Mouse (Mus musculus): ENCODE results near the gene Vars. TPM values are rescaled to one million over a fixed set of nuclear protein-coding genes. Genes with fewer than 3 reads are reported as not detected.
"Not testable (repeated sequence)": the region's sequence is repeated elsewhere in the genome, so short reads cannot be mapped to it uniquely, and the experiment has no call there.

The Vars gene
- total RNA-seq, 2 experiments from 2014 or later = 50.8 to 58.3 TPM

GRCm38 (mm10) chr17:35002153-35002865, 1.5 kb downstream of the Vars start:
- no peak for DNase-seq (ENCODE audit: low spot score in 2 of 2)

- DNase-seq (ENCODE audit: low spot score in 2 of 2) = no peak
These were observed 2.4 kb downstream of the Vars start for GRCm38 (mm10) chr17:35003022-35003838.

GRCm38 (mm10) chr17:35004075-35004717, 3.4 kb downstream of the Vars start:
- DNase-seq (ENCODE audit: low spot score in 2 of 2) = no peak

- DNase-seq (ENCODE audit: low spot score in 2 of 2) = no peak
These were observed 4.4 kb downstream of the Vars start for GRCm38 (mm10) chr17:35005158-35005557.

- not testable (repeated sequence) for DNase-seq (ENCODE audit: low spot score in 2 of 2)
These were observed 5.1 kb downstream of the Vars start for GRCm38 (mm10) chr17:35005902-35006301.

GRCm38 (mm10) chr17:35007387-35007991, 6.7 kb downstream of the Vars start:
- no peak for DNase-seq (ENCODE audit: low spot score in 2 of 2)

GRCm38 (mm10) chr17:35009586-35009985, 8.8 kb downstream of the Vars start:
- DNase-seq (ENCODE audit: low spot score in 2 of 2) = no peak

- no peak for DNase-seq (ENCODE audit: low spot score in 2 of 2)
These were observed 10.7 kb downstream of the Vars start for GRCm38 (mm10) chr17:35011440-35011839.

- no peak for DNase-seq (ENCODE audit: low spot score in 2 of 2)
These were observed 11.6 kb downstream of the Vars start for GRCm38 (mm10) chr17:35012430-35012829.

- DNase-seq (ENCODE audit: low spot score in 2 of 2) = peak in 1 of 2 experiments; percentile 7
These were observed 12.4 kb downstream of the Vars start for GRCm38 (mm10) chr17:35013221-35013620.

GRCm38 (mm10) chr17:35015296-35015695, 14.5 kb downstream of the Vars start:
- no peak for DNase-seq (ENCODE audit: low spot score in 2 of 2)

- no peak for DNase-seq (ENCODE audit: low spot score in 2 of 2)
These were observed 15.6 kb downstream of the Vars start, which contains the start of gene Vwa7 for GRCm38 (mm10) chr17:35016376-35016775. Gene Vwa7 (plus strand): TSS chr17:35016579.

GRCm38 (mm10) chr17:35016791-35017705, 16.3 kb downstream of the Vars start:
- DNase-seq (ENCODE audit: low spot score in 2 of 2) = no peak

- no peak for DNase-seq (ENCODE audit: low spot score in 2 of 2)
These were observed 16.9 kb downstream of the Vars start for GRCm38 (mm10) chr17:35017706-35018030.

- DNase-seq (ENCODE audit: low spot score in 2 of 2) = no peak
These were observed 17.4 kb downstream of the Vars start for GRCm38 (mm10) chr17:35018171-35018570.

- DNase-seq (ENCODE audit: low spot score in 2 of 2) = no peak
These were observed 19.1 kb downstream of the Vars start for GRCm38 (mm10) chr17:35019894-35020293.

GRCm38 (mm10) chr17:35020551-35020950, 19.8 kb downstream of the Vars start:
- DNase-seq (ENCODE audit: low spot score in 2 of 2) = no peak

GRCm38 (mm10) chr17:35021163-35021808, 20.5 kb downstream of the Vars start:
- DNase-seq (ENCODE audit: low spot score in 2 of 2) = peak; percentile 90 to 93

GRCm38 (mm10) chr17:35021842-35022477, 21.2 kb downstream of the Vars start:
- DNase-seq (ENCODE audit: low spot score in 2 of 2) = no peak
